Mouse (Mus musculus) thymus, adult 2 months (tissue): ENCODE measurements around the gene Ttc30a2. TPM values are rescaled to one million over a fixed set of nuclear protein-coding genes. Genes with fewer than 3 reads are reported as not detected.
"Not testable (repeated sequence)": the region's sequence is repeated elsewhere in the genome, so short reads cannot be mapped to it uniquely, and the experiment has no call there.

Source experiments
- DNase-seq: peaks from one replicate; pipeline ENCODE4 v3.0.0; 2021
- H3K27ac ChIP-seq: fragments of 200-500 bp; 2 replicates; pipeline ENCODE4 v1.5.1; 2012; ENCODE audit warnings: low read length, control low read depth; ENCODE audit not compliant: control insufficient read depth, insufficient read depth
- H3K27me3 ChIP-seq: fragments of 200-500 bp; 2 replicates; pipeline ENCODE4 v1.6.1; 2012; ENCODE audit warnings: mild to moderate bottlenecking, low read length, moderate library complexity, mixed read lengths; ENCODE audit not compliant: control insufficient read depth, insufficient read depth
- H3K36me3 ChIP-seq: fragments of 200-500 bp; 2 replicates; pipeline ENCODE4 v1.6.1; 2012; ENCODE audit warnings: mild to moderate bottlenecking, low read length, moderate library complexity; ENCODE audit not compliant: control insufficient read depth, insufficient read depth
- H3K4me1 ChIP-seq: fragments of 200-500 bp; replicated peaks from 2 replicates; pipeline ENCODE4 v1.6.1; 2012; ENCODE audit warnings: low read length; ENCODE audit not compliant: control insufficient read depth, insufficient read depth
- H3K4me3 ChIP-seq: fragments of 200-500 bp; 2 replicates; pipeline ENCODE4 v1.5.1; 2012; ENCODE audit warnings: mild to moderate bottlenecking, low read length, control low read depth, moderate library complexity; ENCODE audit not compliant: control insufficient read depth, insufficient read depth
- CTCF ChIP-seq: fragments of 200-500 bp; IDR thresholded peaks from 2 replicates; pipeline ENCODE4 v1.5.1; 2012; ENCODE audit warnings: mild to moderate bottlenecking, control low read depth, low read length, moderate library complexity, borderline replicate concordance; ENCODE audit not compliant: control insufficient read depth, poor library complexity, insufficient read depth; ENCODE audit errors: extremely low read depth
- POLR2A ChIP-seq: fragments of 200-500 bp; IDR thresholded peaks from 2 replicates; pipeline ENCODE4 v1.6.1; 2012; ENCODE audit warnings: mild to moderate bottlenecking, low read length, control low read depth, moderate library complexity; ENCODE audit not compliant: control insufficient read depth, poor library complexity, insufficient read depth; ENCODE audit errors: extremely low read depth
- WGBS: fragments of 180-500 bp; shearing (Covaris S2); methylation state at CpG from one replicate; pipeline ENCODE4 v1.1.7; 2018; 5-methylcytosine and 5-hydroxymethylcytosine counted together
- polyA plus RNA-seq: library from polyadenylated mRNA; depleted of rRNA; stranded (reverse); fragments of >200 nt; gene quantifications from 2 replicates; pipeline ENCODE4 v1.2.3, GENCODE M21; 2012

Gene Ttc30a2
- polyA plus RNA-seq, 1 experiment = 0.24 TPM

DNA sequence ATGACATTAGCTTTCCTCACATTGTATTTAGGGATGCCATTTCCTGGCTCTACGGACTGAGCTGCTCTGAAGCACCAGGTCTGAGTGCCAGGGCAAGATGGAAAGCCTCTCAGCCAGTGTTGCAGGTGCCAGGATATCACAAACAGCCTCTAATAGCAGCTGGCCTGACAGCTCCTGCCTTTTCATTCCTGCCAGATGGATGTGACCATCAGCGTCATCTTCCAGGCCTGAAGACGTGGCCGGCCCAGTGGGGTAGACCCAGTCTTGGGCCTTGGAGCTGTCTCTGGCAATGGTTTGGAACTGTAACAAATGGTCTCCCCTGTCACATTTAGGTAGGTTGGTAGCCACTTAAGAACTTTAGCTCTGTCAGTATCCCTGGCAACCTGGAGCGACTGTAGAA is 24.6 kb downstream of the Ttc30a2 start:
- H3K36me3 ChIP-seq = no peaks in the 10 kb centered on the region
- no peaks in the 10 kb centered on the region for H3K27me3 ChIP-seq
- no peak for DNase-seq
- 96% methylated on average over 5 of the region's 5 CpGs for WGBS
- TF ChIP-seq CTCF (no peak), POLR2A (no peak)
- H3K4me1 ChIP-seq = no peaks in the 10 kb centered on the region
- no peak overlapping the region for H3K27ac ChIP-seq
- H3K4me3 ChIP-seq = no peak overlapping the region

DNA sequence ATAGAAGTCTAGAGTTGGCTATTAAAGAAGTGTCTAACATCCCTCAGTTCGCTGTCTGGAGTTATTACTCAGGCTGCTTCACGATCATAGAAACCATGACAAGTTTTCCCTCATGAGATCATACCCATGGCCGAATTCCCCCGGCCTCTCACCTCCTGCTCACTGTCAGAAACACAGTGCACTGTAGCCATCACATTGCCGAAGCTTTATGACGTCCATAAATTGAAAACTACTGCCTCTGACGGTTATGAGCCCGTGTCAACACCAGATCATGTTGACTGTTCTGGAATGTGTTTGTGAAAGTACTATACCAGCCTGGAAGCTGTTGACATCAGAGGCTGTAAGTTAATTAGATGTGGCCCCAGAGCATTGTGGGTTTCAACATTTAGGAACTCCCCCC is 27.3 kb downstream of the Ttc30a2 start:
- DNase-seq = no peak
- TF ChIP-seq POLR2A = no peak
- TF ChIP-seq CTCF = no peak
- no peaks in the 10 kb centered on the region for H3K27me3 ChIP-seq
- H3K4me3 ChIP-seq = no peak overlapping the region
- no peaks in the 10 kb centered on the region for H3K4me1 ChIP-seq
- no peaks in the 10 kb centered on the region for H3K36me3 ChIP-seq
- 95% methylated on average over 8 of the region's 8 CpGs for WGBS
- no peak overlapping the region for H3K27ac ChIP-seq

DNA sequence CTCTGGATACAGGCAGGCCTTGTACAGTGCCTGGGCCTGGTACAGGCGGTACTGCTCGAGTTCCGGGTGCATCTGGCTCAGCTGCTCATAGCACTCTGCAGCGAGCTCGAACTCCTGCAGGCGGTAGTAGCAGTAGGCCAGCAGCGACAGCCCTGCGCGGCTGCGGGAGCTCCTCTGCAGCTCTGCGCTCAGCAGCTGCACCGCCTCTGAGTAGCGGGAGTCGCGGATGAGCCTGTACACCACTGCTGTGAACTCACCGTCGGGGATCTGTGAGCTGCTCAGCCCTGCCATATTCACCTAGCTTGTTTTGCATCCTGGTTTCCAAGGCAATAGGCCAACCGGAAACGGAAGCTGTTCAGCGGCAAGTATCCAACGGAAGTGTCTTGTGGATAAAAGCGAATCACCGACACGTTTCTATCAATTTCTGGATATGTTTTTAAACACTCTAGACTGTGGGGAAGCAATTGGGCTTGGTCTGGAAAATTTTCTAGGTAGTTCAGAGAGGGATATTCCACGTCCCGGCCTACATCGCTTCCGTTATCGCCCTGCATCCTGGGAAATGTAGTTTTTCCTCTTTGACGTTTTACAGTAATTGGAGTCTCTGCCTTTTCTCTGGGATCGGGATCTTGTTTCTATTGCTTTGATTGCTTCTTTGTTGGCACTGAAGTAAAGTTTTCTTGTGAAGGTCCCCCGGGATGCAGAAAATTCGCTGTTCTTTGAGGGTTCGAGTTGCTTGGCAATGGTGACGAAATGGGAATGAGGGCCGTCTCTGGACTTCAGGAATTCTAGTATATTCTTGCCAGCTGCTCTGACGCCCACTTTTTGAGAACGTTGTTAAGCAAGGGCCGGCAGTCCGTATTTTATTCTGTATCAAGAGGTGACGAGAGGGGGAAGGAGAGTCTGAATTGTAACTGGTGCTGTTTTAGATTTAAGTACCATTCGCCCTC is 39.6 kb downstream of the Ttc30a2 start, which contains the start of gene Ttc30b:
Gene Ttc30b (minus strand): TSS at position 469 of the 947 bp plus-strand sequence.
- Histone ChIP-seq H3K27ac (no peak within 1 kb of the TSS), H3K36me3 (no peaks in the 10 kb centered on the region), H3K4me1 (peaks cover 6% of the 10 kb centered on the region), H3K4me3 (peak within 1 kb of the TSS; percentile 56), H3K27me3 (no peaks in the 10 kb centered on the region)
- DNase-seq = peak; percentile 72
- no peak for TF ChIP-seq POLR2A
- 10% methylated on average over 35 of the region's 42 CpGs for WGBS

DNA sequence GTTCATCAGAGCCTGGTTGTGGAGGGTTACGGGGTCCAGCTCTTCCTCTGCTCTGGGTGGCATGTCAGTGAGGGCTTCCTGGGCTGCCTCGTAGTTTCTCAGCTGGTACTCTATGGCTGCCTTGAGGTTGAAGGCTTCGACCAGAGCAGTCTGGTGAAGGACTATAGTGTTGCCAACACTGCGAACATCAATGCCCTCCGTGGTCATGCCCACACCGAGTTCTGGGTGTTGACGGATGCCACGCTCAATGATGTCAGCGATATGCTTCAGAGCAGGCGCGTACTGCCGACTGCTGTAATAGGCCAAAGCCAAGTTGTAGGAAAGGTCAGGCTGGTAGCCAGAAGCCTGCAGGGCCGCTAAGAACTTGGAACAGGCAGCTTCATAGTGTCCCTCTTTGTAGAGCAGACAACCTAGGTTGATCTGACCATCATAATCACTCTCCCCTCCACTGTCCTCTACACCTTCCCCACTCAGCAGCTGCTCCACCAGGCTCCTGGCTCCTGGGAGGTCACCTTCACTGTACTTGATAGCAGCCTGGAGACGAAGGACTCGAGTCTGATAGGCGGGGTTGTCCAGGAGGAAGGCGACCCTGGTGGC is 40.4 kb downstream of the Ttc30a2 start:
- not testable (repeated sequence) for H3K4me1 ChIP-seq, DNase-seq, H3K27ac ChIP-seq, H3K36me3 ChIP-seq, H3K27me3 ChIP-seq
- WGBS = 82% methylated on average over 16 of the region's 17 CpGs
- peak overlapping the region; percentile 56 for H3K4me3 ChIP-seq

DNA sequence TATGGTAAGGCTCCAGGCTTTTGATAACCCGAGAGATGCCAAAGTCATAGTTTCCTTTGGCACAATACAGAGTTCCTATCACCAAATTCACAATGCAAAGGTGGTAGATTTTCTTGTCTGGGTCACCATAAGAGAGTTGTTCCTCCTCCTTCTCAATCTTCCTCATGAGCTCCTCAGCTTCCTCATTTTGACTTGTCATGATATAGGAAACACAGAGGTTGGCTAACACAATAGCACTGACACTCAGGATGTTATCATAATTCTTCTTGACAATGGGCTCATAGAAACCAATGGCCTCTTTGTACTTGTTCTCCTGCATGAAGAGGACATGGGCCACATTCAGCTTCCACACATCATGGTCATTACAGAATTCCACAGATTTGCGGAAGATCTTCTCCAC is 41.3 kb downstream of the Ttc30a2 start:
- H3K4me1 ChIP-seq = not testable (repeated sequence)

DNA sequence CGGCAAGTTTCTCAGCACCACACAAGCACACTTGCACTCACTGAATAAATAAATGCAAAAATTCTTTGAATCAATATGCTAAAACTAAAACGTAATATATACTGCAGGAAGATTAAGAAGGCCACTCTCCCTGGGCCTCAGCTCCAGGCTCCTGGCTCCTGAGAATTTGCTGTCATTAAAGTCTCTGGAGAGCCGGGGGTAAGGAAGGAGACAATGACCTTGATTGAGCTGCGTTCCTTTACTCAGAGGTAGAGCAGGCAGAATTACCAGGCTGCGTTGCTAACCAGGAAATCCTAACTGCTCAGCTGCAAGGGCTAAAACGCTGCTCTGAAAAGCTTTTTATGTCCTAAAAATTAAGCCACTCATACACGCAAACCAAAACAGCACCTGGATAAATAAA is 44.4 kb downstream of the Ttc30a2 start:
- TF ChIP-seq CTCF (no peak), POLR2A (no peak)
- Histone ChIP-seq H3K36me3 (peaks cover under 1% of the 10 kb centered on the region; the same call in 1 of the 2 replicates), H3K27ac (no peak overlapping the region), H3K4me3 (no peak overlapping the region), H3K4me1 (0 out of 2 replicates have a peak, but pooled peaks cover 3% of the 10 kb centered on the region), H3K27me3 (no peaks in the 10 kb centered on the region)
- DNase-seq = no peak
- WGBS = 84% methylated on average over 7 of the region's 7 CpGs

More for the DNA sequence above, 41.3 kb downstream of the Ttc30a2 start:
- 93% methylated on average over 2 of the region's 2 CpGs for WGBS
- not testable (repeated sequence) for H3K36me3 ChIP-seq, H3K4me3 ChIP-seq, H3K27me3 ChIP-seq, H3K27ac ChIP-seq, DNase-seq

DNA sequence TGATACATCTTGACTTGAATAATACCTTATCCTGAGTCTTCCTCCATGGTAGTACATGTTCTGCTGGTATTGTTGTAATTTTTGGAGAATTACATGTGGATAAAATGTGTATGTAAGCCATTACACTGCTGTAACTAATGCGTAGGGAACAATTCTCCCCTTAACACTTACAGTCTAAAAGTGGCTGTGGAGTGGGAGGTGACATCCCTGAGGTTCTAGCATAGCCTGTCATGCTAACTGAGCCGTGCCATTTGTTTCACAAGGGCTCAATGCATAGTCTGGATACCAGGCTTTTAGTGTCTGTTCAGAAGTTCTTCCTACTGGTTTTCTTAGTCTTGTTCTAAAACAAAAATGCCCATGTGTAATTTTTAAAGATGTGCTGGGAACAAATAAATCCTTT is 47.0 kb downstream of the Ttc30a2 start:
- Histone ChIP-seq H3K36me3 (peaks cover 16% of the 10 kb centered on the region; the same call in 1 of the 2 replicates), H3K27ac (no peak overlapping the region), H3K4me1 (no peaks in the 10 kb centered on the region), H3K27me3 (no peaks in the 10 kb centered on the region), H3K4me3 (no peak overlapping the region)
- TF ChIP-seq POLR2A = no peak
- WGBS = 93% methylated on average over 2 of the region's 2 CpGs
- DNase-seq = no peak
